Mouse (Mus musculus) mesoderm, embryonic 11.5 days (tissue): ENCODE data around the gene Lysmd2.
"Not testable (repeated sequence)": the region's sequence is repeated elsewhere in the genome, so short reads cannot be mapped to it uniquely, and the experiment has no call there.

Source experiments
- DNase-seq: peaks from one replicate; pipeline ENCODE4 v3.0.0-alpha.2; 2012; ENCODE audit warnings: low read depth, low spot score

Gene Lysmd2

DNA sequence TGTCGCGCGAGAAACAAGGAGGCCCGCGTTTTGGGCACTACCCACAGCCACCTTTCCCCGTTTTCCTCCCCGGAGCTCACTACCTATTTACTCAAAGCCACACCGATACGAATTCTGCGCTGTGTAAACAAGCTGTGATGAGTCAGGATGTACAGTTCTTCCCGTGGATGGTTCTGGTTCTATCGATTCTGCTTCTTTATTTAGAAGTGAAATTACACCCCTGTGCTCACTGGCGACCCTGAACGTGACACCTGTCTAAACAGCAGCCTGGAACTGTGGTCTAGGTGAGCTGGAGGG lies 715 bp downstream of the Lysmd2 start:
- no peak for DNase-seq

DNA sequence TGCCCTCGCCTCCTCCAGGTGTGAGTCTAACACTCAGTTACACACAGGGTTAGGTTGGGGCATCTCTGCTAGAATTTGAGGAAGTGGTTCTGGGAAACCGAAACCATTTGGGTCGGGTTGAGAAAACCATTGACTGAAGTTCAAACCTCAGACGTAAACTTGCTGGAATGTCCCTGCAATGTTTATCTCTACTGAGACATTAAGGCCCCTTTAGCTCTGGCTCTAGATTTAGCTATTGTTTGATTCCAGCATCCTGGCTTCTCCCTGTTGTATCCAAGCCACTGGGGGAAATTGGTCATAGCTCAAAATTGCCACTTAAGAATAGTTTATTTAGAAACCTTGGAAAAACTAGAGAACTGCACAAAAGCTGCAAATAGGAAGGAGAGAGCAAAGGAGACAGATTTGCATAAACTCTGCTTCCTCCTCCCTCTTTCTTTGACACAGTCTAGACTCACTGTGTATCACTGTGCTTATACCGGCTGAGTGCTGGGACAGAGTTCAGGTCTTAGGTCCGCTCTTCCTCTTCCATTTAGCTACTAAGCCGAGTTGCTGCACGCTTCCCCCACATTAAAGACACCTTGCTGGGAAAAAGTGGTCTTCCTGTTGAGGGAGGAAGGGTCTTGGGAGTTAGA lies 5.4 kb downstream of the Lysmd2 start:
- no peak for DNase-seq

DNA sequence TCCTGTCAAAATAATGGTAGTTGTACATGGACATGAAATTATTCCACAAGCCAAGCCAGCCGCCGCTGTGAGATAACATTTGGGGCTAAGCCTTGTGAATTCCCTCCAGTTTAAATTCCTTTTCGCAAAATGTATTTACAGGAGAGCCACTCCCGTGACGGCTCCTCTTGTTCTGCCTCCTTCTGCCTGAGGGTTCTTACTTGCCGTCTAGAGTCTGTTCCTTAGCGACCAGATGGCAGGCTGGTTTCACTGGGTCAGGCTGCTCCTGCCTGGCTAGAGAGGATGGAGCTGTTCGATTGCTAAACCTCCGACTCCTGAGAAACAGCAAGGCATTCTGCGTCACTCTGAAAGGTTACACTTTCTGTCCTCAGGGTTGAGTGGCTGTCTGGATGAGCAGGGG lies 6.6 kb downstream of the Lysmd2 start:
- no peak for DNase-seq

- no peak for DNase-seq
Observed at GRCm38 (mm10) chr9:75632902-75633301, 7.4 kb downstream of the Lysmd2 start.

GRCm38 (mm10) chr9:75633603-75634002 lies 8.1 kb downstream of the Lysmd2 start:
- DNase-seq = no peak

GRCm38 (mm10) chr9:75634226-75634625 lies 8.7 kb downstream of the Lysmd2 start:
- no peak for DNase-seq

DNA sequence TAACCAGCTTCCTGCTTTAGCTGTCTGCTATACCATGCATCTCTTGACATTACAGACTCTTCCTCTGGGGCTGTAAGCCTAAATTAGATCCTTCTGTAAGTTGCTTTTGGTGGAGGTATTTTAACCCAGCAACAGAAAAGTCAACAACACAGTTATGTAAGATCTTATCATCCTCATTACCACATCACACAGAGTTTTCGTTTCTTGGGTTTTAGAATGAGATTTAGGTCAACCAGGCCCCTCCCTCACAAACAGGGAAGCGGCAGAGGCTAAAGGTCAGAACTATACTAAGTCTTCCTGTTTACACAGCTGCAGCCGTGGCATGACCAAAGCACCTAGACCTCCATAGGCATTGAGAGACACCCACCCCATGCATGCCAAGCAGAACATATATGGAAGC lies 19.9 kb downstream of the Lysmd2 start:
- no peak for DNase-seq

- DNase-seq = no peak
Observed at GRCm38 (mm10) chr9:75653981-75654911, 28.7 kb downstream of the Lysmd2 start.

DNA sequence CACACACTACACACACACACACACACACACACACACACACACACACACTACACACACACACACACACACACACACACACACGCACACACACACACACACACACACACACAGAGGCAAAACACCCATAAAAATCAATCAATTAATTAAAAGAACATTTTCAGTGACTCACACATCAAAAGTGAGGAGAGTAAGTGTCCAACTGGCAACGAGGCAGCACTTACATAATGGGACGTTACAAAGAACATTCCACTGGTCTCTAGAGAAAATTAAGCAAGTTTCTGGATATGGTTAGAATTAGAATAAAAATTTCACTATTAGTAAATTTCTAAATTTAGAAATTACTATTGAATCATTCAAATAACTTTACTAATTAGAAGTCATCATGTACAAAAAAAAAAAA lies 30.9 kb downstream of the Lysmd2 start:
- DNase-seq = not testable (repeated sequence)

DNA sequence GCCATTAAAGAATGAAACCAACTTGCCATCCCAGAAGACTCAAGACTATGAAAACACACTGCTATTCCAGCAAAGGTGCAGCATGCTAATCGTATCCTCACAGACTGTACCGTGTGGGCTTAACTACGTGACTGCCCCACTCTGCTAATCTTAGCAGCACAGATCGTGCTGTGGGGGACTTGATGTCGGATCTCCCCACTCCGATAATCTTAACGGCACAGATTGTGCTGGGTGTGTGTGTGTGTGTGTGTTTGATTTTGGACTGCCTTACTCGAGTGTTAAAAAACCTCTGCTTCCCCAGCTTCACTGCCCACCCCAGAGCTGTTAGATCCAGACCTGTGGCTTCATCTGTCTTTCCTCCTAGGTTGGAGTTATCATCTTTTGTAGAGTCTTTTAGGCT lies 35.4 kb downstream of the Lysmd2 start:
- no peak for DNase-seq

DNA sequence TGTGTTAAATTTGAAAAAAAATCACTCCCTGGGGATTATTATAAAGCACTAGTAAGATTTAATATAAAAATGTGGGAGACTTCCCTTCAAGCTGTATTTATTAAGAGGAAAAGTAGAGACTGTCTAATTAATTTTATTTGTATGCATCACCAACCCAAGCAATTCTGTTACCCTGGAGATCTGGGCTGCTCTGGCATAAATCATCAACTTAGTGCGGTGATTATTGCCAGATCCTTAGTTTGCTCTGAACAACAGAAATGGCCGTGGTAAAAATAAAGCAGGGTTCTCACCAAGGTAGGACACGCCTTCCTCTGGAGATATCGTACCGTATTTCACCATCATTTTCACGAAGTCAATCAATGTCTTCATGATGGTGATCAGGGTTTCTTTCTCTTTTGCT lies 39.8 kb downstream of the Lysmd2 start:
- no peak for DNase-seq

- no peak for DNase-seq
Observed at GRCm38 (mm10) chr9:75666612-75667011, 41.1 kb downstream of the Lysmd2 start.

- DNase-seq = no peak
Observed at GRCm38 (mm10) chr9:75672769-75673168, 47.2 kb downstream of the Lysmd2 start.

- DNase-seq = no peak
Observed at GRCm38 (mm10) chr9:75676226-75676625, 50.7 kb downstream of the Lysmd2 start.

DNA sequence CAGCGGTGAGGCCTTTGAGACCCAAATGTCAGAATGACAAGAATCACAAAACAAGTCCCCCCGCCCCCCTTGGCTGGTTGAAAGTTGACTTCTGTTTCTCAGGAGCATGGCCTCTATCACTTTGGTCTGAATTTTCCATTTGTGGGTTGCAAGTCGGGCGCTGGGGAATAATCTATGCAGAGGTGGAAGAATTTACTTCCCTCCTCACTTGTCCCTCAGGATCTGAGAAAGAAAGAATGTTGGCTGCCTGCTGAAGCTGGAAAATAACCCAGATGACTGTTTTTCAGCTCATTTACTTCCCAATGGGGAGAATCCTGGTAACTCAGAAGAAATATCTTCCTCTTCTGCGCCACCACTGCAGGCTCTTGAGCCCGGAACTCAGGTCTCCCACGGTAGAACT lies 52.8 kb downstream of the Lysmd2 start:
- DNase-seq = no peak

GRCm38 (mm10) chr9:75679629-75680028 lies 54.1 kb downstream of the Lysmd2 start:
- DNase-seq = no peak

DNA sequence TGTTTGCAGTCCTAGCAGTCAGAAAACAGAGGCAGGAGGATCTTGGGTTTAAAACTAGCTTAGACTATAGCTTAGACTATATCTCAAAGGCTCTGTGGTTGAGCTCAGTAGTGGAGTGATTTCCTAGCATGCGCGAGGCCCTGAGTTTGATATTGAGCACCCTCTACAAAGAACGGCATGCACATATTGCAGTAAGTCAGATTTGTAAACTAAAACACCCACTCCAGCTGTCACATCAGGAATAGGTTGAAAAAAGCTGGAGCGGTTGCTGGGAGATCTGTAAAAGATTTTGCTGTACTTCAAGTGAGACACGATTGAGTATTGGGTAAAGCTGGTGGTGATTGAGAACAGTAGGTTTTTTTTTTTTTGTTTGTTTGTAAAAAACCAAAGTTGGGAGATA lies 55.1 kb downstream of the Lysmd2 start:
- DNase-seq = no peak

DNA sequence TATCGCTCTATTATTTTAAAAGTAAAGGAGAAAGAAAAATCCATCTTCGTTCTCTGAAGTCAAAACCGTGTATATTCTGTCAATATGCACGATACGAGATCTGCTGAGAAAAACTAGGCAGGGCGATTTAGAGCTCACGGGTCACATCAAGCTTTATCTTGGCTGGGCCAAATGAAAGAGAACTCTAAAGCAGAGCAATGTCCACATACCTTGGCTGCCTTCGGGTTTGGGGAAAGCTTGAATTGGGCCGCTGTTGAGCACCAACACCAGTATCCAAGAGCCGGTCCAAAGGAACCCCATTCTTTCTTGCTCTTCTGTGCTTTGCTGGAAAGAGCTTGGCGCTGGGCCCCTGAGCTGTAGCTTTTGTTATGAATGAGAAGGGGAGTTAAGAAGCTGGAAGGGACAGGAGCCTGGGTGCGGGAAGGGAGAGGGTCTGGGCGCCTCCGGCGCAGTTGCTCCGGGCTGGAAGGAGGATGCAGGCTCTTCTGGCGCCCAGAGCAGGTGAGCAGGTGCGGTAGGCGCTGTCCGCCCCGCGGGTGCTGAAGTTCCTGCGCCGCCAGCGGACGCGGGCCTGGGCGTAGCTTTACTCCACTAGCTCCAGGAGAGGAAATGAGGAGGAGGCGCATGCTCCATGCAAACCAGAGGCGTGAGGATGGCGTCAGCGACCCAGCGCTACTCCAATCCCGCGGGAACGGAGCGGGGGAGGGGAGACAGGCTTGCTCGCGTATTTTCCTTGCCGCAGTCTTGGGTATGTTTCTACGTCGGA lies 58.1 kb downstream of the Lysmd2 start, which contains the start of gene Scg3:
Gene Scg3 (minus strand): TSS at position 631 of the 766 bp plus-strand sequence.
- DNase-seq = peak; percentile 92

DNA sequence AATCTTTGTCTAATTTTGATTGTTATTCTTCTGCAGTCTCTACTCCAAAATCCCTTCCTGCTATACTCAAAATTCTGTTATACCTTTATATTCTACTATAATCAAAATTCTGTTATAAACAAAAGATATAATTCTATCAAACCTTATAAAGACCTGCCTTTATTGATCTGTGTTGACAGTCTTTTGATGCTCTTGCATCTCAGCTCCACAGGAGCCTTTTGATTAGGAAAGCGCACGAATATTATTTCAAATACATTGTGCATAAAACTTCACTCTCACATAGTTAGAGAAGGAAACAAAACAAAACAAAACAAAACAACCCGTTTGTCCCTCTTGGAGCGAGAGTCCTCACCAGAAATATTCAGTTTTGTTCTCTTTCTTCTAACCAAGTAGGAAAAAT lies 58.8 kb downstream of the Lysmd2 start:
- DNase-seq = no peak

DNA sequence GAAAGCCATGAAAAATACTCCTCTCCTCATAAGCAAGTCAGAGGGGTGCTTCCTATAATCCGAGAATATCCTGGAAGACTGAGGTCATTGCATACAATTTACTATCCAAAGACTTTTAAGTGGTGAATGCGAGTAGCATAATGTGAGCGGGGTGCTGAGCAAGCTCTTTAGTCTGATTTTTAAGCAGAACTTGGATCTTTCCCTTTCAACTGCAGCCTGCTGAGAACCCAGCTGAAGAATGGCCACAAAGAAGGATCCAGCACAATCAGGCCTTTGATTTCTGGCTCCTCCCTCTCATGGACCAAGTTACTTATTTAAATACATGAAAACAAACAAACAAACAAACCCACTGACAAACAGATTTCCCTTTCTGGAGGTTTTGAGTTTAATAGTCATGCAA lies 59.2 kb downstream of the Lysmd2 start:
- no peak for DNase-seq
